Mouse (Mus musculus) naive thymus-derived CD4-positive, alpha-beta T cell, adult 2 months (primary cell): ENCODE data around the gene Mrps11.

Experiments
- DNase-seq: peaks from one replicate; pipeline ENCODE4 v3.0.0-alpha.2; 2011; ENCODE audit warnings: low read depth

Mrps11 gene

GRCm38 (mm10) chr7:78782639-78783581, at the start of gene Mrps11, which contains the start of gene Mrpl46:
TSS of gene Mrps11 (plus strand) at chr7:78783119.
TSS of gene Mrpl46 (minus strand) at chr7:78783531.
- peak; percentile 92 for DNase-seq

GRCm38 (mm10) chr7:78737196-78737595, 45.7 kb upstream of the Mrps11 start:
- DNase-seq = no peak

GRCm38 (mm10) chr7:78737614-78738210, 45.2 kb upstream of the Mrps11 start, which contains the start of gene Ntrk3:
TSS of gene Ntrk3 (minus strand) at chr7:78738012.
- DNase-seq = peak; percentile 82

GRCm38 (mm10) chr7:78739351-78740000, 43.4 kb upstream of the Mrps11 start:
- no peak for DNase-seq

GRCm38 (mm10) chr7:78743731-78744385, 39.1 kb upstream of the Mrps11 start:
- DNase-seq = no peak

GRCm38 (mm10) chr7:78752961-78753360, 30.0 kb upstream of the Mrps11 start:
- DNase-seq = no peak

GRCm38 (mm10) chr7:78753752-78754457, 29.0 kb upstream of the Mrps11 start:
- DNase-seq = no peak

GRCm38 (mm10) chr7:78754458-78755000, 28.4 kb upstream of the Mrps11 start:
- no peak for DNase-seq

GRCm38 (mm10) chr7:78763801-78764200, 19.1 kb upstream of the Mrps11 start:
- DNase-seq = no peak

GRCm38 (mm10) chr7:78765215-78765631, 17.7 kb upstream of the Mrps11 start:
- DNase-seq = no peak

GRCm38 (mm10) chr7:78766019-78766683, 16.8 kb upstream of the Mrps11 start:
- peak; percentile 89 for DNase-seq

GRCm38 (mm10) chr7:78767929-78768531, 14.9 kb upstream of the Mrps11 start:
- no peak for DNase-seq

GRCm38 (mm10) chr7:78769075-78769652, 13.8 kb upstream of the Mrps11 start:
- no peak for DNase-seq

- DNase-seq = no peak
Measured at GRCm38 (mm10) chr7:78770936-78771335, 12.0 kb upstream of the Mrps11 start.

- DNase-seq = no peak
Measured at GRCm38 (mm10) chr7:78778741-78779140, 4.2 kb upstream of the Mrps11 start.

GRCm38 (mm10) chr7:78785906-78786305, 3.0 kb downstream of the Mrps11 start:
- no peak for DNase-seq

GRCm38 (mm10) chr7:78787793-78788380, 5.0 kb downstream of the Mrps11 start:
- no peak for DNase-seq

- peak; percentile 83 for DNase-seq
Measured at GRCm38 (mm10) chr7:78791359-78792222, 8.7 kb downstream of the Mrps11 start.
